Mouse (Mus musculus) megakaryocyte progenitor cell, adult 5-6 weeks (primary cell): Measurements from ENCODE around the gene Calcoco2. TPM values are rescaled to one million over a fixed set of nuclear protein-coding genes. Genes with fewer than 3 reads are reported as not detected.
A peak's percentile ranks its signal among the peaks of the same experiment; 100 is the strongest.

Source experiments
- ATAC-seq: replicated peaks from 2 replicates; pipeline ENCODE4 v1.8.0; 2016; ENCODE audit warnings: mild to moderate bottlenecking, moderate TSS enrichment, inconsistent platforms; ENCODE audit not compliant: poor library complexity
- total RNA-seq, 2 experiments: library from RNA; stranded (forward) in 1 of 2; stranded (reverse) in 1 of 2; fragments of 157-497, 149-512 nt in 1 of 2; fragments of 200-1000 nt in 1 of 2; gene quantifications; 2 replicates each; pipeline versions ENCODE4 v1.2.3 to v1.2.4; 2015 to 2017

Gene Calcoco2
- total RNA-seq, 2 experiments from 2014 or later, result not detected

- no peak for ATAC-seq
Observed at GRCm38 (mm10) chr11:96082682-96083081, 29.1 kb downstream of the Calcoco2 start.

GRCm38 (mm10) chr11:96080736-96081135 is 31.0 kb downstream of the Calcoco2 start:
- ATAC-seq, result no peak

- ATAC-seq, result no peak
Observed at GRCm38 (mm10) chr11:96076221-96077105, 35.3 kb downstream of the Calcoco2 start.

- peak; percentile 90 for ATAC-seq
Observed at GRCm38 (mm10) chr11:96075509-96076220, 36.1 kb downstream of the Calcoco2 start, which contains the start of gene Atp5g1. Gene Atp5g1, minus strand, starts transcription at chr11:96075670.

GRCm38 (mm10) chr11:96075177-96075508 is 36.6 kb downstream of the Calcoco2 start:
- ATAC-seq, result no peak; the same call in 1 of the 2 replicates

- no peak for ATAC-seq
Observed at GRCm38 (mm10) chr11:96074351-96075176, 37.2 kb downstream of the Calcoco2 start.

- no peak for ATAC-seq
Observed at GRCm38 (mm10) chr11:96073295-96073993, 38.3 kb downstream of the Calcoco2 start.

- ATAC-seq, result no peak
Observed at GRCm38 (mm10) chr11:96071013-96071412, 40.8 kb downstream of the Calcoco2 start.

- no peak for ATAC-seq
Observed at GRCm38 (mm10) chr11:96070353-96070752, 41.4 kb downstream of the Calcoco2 start.

GRCm38 (mm10) chr11:96068231-96068630 is 43.5 kb downstream of the Calcoco2 start:
- ATAC-seq, result no peak

GRCm38 (mm10) chr11:96065215-96065911 is 46.4 kb downstream of the Calcoco2 start, which contains the start of gene Ube2z:
Gene Ube2z, minus strand, starts transcription at chr11:96065388.
- ATAC-seq, result peak; percentile 98

GRCm38 (mm10) chr11:96064521-96065214 is 47.1 kb downstream of the Calcoco2 start:
- peak; percentile 35 for ATAC-seq

GRCm38 (mm10) chr11:96058309-96058708 is 53.5 kb downstream of the Calcoco2 start:
- no peak for ATAC-seq

GRCm38 (mm10) chr11:96050854-96051253 is 60.9 kb downstream of the Calcoco2 start:
- no peak for ATAC-seq

GRCm38 (mm10) chr11:96049939-96050338 is 61.8 kb downstream of the Calcoco2 start:
- no peak for ATAC-seq
